In the genomic region with DNA sequence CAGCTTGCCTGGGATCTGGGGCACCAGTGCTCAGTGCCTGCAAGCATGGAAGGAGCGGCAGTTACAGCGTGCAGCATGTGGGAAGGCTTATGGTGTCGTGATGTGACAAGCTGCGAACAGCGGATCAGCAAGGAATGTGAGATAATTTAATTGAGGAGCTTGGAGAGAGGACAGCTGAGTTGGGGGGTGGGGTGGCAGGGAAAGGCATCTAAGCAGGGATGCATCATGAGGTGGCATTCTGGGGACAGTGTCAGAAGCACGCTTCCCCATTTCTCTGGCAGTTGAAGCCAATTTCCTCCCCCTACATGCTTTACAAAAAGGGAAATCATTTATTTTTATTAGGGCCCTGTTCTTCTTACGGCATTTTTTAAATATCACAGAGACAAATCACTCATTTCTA, we compare ENCODE assay signal across 8 mouse cellular contexts.
DNase-seq lines count a peak whose midpoint lies in the region; ATAC-seq lines count a peak whose summit lies in the region.
"Had no signal": no experiment of that assay in that cellular context is flagged by ENCODE, and none has a peak within 500 bp of the region (broad histone marks: within the 10 kb centered on the region; RNA-seq: fewer than 3 reads in every experiment).

No protein-coding gene starts in this region.

- DNase-seq in neural tube, embryonic 10.5 days (ENCODE audit: extremely low spot score, low spot score) = no peak
- DNase-seq in left cerebral cortex, postnatal 36 days (ENCODE audit: low spot score in 2 of 2) = peak; percentile 59 to 63
- DNase-seq in right cerebral cortex, postnatal 14 days = peak; percentile 52
- DNase-seq in spleen, postnatal 14 days (ENCODE audit: low spot score in 2 of 2) = no peak
- no peak for DNase-seq in thymus, postnatal 14 days

- H3K4me1 ChIP-seq in neural tube, embryonic 12.5 days = peaks cover 66% of the 10 kb centered on the region
- peaks cover 56% of the 10 kb centered on the region for H3K4me1 ChIP-seq in forebrain, embryonic 16.5 days (replicated peaks; ENCODE audit: control insufficient read depth, insufficient read depth, low read length)

- intact Hi-C loops in left cerebral cortex, postnatal 36 days (cut with DNase I) = no loop called here

- H3K36me3 ChIP-seq in neural tube, embryonic 12.5 days = no peaks in the 10 kb centered on the region
- H3K36me3 ChIP-seq in forebrain, embryonic 16.5 days (ENCODE audit: control insufficient read depth, insufficient read depth) = no peaks in the 10 kb centered on the region

- ATAC-seq in neural tube, embryonic 12.5 days (ENCODE audit: low FRiP score, low read depth) = peak; percentile 10; the same call in 1 of the 2 replicates
- peak; percentile 75 for ATAC-seq in forebrain, embryonic 16.5 days

- no peak overlapping the region for H3K4me3 ChIP-seq in neural tube, embryonic 12.5 days
- no peak overlapping the region for H3K4me3 ChIP-seq in forebrain, embryonic 16.5 days (replicated peaks; ENCODE audit: low read length)

- H3K9ac ChIP-seq in neural tube, embryonic 12.5 days = no peak overlapping the region
- H3K9ac ChIP-seq in forebrain, embryonic 16.5 days (replicated peaks; ENCODE audit: low read depth, low read length) = peak overlapping the region; percentile 33; the same call in 1 of the 2 replicates
- H3K9ac ChIP-seq: liver, embryonic 14.5 days had no signal

- H3K27ac ChIP-seq in neural tube, embryonic 12.5 days = no peak overlapping the region
- H3K27ac ChIP-seq in forebrain, embryonic 16.5 days (ENCODE audit: low read length) = peak overlapping the region; percentile 74
- H3K27ac ChIP-seq: liver, embryonic 14.5 days had no signal

- no peak overlapping the region for H3K4me2 ChIP-seq in neural tube, embryonic 12.5 days (replicated peaks)
- H3K4me2 ChIP-seq in forebrain, embryonic 16.5 days (ENCODE audit: low read length) = no peak overlapping the region

- no peaks in the 10 kb centered on the region for H3K27me3 ChIP-seq in neural tube, embryonic 12.5 days (replicated peaks)
- no peaks in the 10 kb centered on the region for H3K27me3 ChIP-seq in forebrain, embryonic 16.5 days (replicated peaks; ENCODE audit: control insufficient read depth, insufficient read depth, low read length)

- H3K9me3 ChIP-seq in neural tube, embryonic 12.5 days = no peaks in the 10 kb centered on the region
- H3K9me3 ChIP-seq in forebrain, embryonic 16.5 days (ENCODE audit: control insufficient read depth, low read length) = no peaks in the 10 kb centered on the region

- 59% methylated on average over 7 of the region's 7 CpGs for WGBS in neural tube, embryonic 12.5 days
- 28% methylated on average over 7 of the region's 7 CpGs for WGBS in forebrain, embryonic 16.5 days

Comparison
In these comparisons a context has a peak if more than half of its experiments do, and no peak if none do; other contexts are left out.
1. DNase-seq: peak in left cerebral cortex, postnatal 36 days (2 of 2) and right cerebral cortex, postnatal 14 days (single experiment); none in neural tube, embryonic 10.5 days (single experiment), spleen, postnatal 14 days (0 of 2) and thymus, postnatal 14 days (single experiment).